Mouse (Mus musculus) testis, adult 2 months (tissue): Measurements from ENCODE around the gene Ugdh. TPM values are rescaled to one million over a fixed set of nuclear protein-coding genes. Genes with fewer than 3 reads are reported as not detected.

ENCODE experiments used
- H3K27ac ChIP-seq: fragments of 200-500 bp; 2 replicates; pipeline ENCODE4 v1.5.1; 2012; ENCODE audit warnings: low read depth, low read length; ENCODE audit not compliant: control insufficient read depth, insufficient read depth
- H3K27me3 ChIP-seq: fragments of 200-500 bp; 2 replicates; pipeline ENCODE4 v1.6.1; 2012; ENCODE audit warnings: mild to moderate bottlenecking, low read length, moderate library complexity; ENCODE audit not compliant: control insufficient read depth, insufficient read depth
- H3K36me3 ChIP-seq: fragments of 200-500 bp; 2 replicates; pipeline ENCODE4 v1.6.1; 2012; ENCODE audit warnings: mild to moderate bottlenecking, low read length; ENCODE audit not compliant: control insufficient read depth, insufficient read depth
- H3K4me1 ChIP-seq: fragments of 200-500 bp; 2 replicates; pipeline ENCODE4 v1.6.1; 2012; ENCODE audit warnings: low read length; ENCODE audit not compliant: control insufficient read depth, insufficient read depth
- H3K4me3 ChIP-seq: fragments of 200-500 bp; 2 replicates; pipeline ENCODE4 v1.5.1; 2012; ENCODE audit warnings: low read depth, mild to moderate bottlenecking, low read length, moderate library complexity, mixed read lengths; ENCODE audit not compliant: control insufficient read depth
- CTCF ChIP-seq: fragments of 200-500 bp; IDR thresholded peaks from 2 replicates; pipeline ENCODE4 v1.5.1; 2012; ENCODE audit warnings: low read depth, mild to moderate bottlenecking, inconsistent platforms, low read length, moderate library complexity; ENCODE audit not compliant: control insufficient read depth, insufficient read depth, insufficient replicate concordance
- POLR2A ChIP-seq: fragments of 200-500 bp; IDR thresholded peaks from 2 replicates; pipeline ENCODE4 v1.6.1; 2012; ENCODE audit warnings: low read depth, mild to moderate bottlenecking, inconsistent platforms, low read length, moderate library complexity; ENCODE audit not compliant: control insufficient read depth
- polyA plus RNA-seq: library from polyadenylated mRNA; depleted of rRNA; stranded (reverse); fragments of >200 nt; gene quantifications from 2 replicates; pipeline ENCODE4 v1.2.3, GENCODE M21; 2012

The Ugdh gene
- polyA plus RNA-seq, 1 experiment, result 1.3 TPM

- H3K36me3 ChIP-seq, result peaks cover 2% of the 10 kb centered on the region; the same call in 1 of the 2 replicates
- no peak overlapping the region for H3K27ac ChIP-seq
- TF ChIP-seq CTCF, result no peak
- no peak for TF ChIP-seq POLR2A
- no peak overlapping the region for H3K4me3 ChIP-seq
- no peaks in the 10 kb centered on the region for H3K27me3 ChIP-seq
- no peaks in the 10 kb centered on the region for H3K4me1 ChIP-seq
These were observed 34.0 kb upstream of the Ugdh start for GRCm38 (mm10) chr5:65469766-65470165.

DNA sequence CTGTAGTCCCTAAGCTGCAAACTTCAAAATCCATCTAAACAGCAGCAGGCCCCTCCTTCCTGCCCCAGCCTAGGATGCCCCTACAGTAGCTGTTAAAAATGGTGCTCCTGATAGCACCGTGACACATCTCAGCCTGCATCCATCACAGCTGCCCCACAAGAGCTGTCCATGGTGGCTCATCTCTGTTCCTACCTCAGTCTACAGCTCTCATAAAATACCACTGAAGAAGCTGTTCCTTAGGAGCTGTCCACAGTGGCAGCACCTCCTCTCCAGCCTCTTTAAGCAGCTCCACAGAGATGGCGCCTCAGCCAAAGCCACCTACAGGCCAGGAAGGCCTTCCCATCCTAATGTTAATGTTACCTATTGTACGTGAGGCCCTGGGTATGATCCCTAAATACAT is 31.2 kb upstream of the Ugdh start:
- Histone ChIP-seq H3K4me1 (no peaks in the 10 kb centered on the region), H3K27ac (no peak overlapping the region), H3K27me3 (no peaks in the 10 kb centered on the region), H3K36me3 (peaks cover 2% of the 10 kb centered on the region; the same call in 1 of the 2 replicates), H3K4me3 (no peak overlapping the region)
- TF ChIP-seq POLR2A (no peak), CTCF (no peak)

GRCm38 (mm10) chr5:65460361-65460760 is 24.6 kb upstream of the Ugdh start:
- no peak overlapping the region for H3K4me3 ChIP-seq
- no peaks in the 10 kb centered on the region for H3K27me3 ChIP-seq
- TF ChIP-seq POLR2A, result no peak
- H3K36me3 ChIP-seq, result no peaks in the 10 kb centered on the region
- no peaks in the 10 kb centered on the region for H3K4me1 ChIP-seq
- no peak overlapping the region for H3K27ac ChIP-seq

DNA sequence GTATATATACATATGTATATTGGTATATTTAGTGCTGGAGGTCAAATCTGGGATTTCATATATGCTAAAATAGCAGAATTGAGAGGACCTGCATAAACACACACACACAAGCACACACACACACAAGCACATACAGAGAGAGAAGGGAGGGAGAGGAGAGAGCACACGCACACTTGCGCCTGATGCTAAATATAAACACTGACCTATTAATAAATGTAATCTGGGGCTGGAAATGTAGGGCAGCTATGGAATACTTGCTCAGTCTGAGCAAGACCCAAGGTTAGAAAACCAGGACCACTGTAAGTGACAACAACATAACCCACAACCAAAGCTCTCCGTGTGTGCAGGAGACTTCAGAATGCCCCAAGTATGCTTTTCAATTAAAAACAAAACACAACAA is 23.7 kb upstream of the Ugdh start:
- no peak overlapping the region for H3K27ac ChIP-seq
- H3K27me3 ChIP-seq, result no peaks in the 10 kb centered on the region
- TF ChIP-seq CTCF (no peak), POLR2A (no peak)

GRCm38 (mm10) chr5:65457846-65458245 is 22.1 kb upstream of the Ugdh start:
- no peak overlapping the region for H3K4me3 ChIP-seq
- TF ChIP-seq CTCF, result no peak
- TF ChIP-seq POLR2A, result no peak
- H3K4me1 ChIP-seq, result no peaks in the 10 kb centered on the region
- no peak overlapping the region for H3K27ac ChIP-seq
- no peaks in the 10 kb centered on the region for H3K36me3 ChIP-seq
- no peaks in the 10 kb centered on the region for H3K27me3 ChIP-seq

More for the DNA sequence above, 23.7 kb upstream of the Ugdh start:
- Histone ChIP-seq H3K4me3 (no peak overlapping the region), H3K4me1 (no peaks in the 10 kb centered on the region), H3K36me3 (no peaks in the 10 kb centered on the region)

DNA sequence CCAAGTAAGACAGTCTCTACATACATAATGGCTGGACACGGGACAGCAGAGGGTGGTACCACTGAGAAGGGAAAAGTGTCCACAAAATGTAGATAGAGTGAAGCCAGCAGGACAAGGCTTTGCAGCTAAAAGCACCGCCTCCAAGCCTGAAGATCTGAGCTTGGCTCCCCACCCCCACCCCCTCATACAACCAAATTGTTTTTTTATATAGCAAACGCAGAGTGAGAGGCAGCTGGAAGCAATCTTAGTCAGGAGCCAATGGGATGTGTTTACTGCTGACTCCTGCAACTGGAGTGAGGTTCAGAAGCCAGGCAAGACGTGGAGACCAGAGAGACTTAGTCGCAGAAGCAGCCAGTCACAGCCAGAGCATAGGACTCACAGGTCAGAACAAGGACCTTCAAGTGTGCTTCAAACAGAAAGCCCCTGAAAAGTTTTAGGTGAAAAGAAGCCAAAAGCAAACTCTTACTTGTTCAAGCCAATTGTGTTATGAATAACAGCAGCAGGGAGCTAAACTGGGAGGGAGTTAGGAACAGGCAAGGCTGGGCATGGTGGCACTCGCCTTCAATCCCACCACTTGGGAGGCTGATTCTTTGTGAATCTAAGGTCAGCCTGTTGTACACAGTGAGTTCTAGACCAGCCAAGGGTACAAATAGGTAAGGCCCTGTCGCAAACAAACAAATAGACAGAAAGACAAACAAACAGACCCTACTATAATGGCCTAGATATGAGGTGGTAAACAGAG is 21.5 kb upstream of the Ugdh start:
- H3K4me3 ChIP-seq, result no peak overlapping the region
- H3K36me3 ChIP-seq, result no peaks in the 10 kb centered on the region
- no peaks in the 10 kb centered on the region for H3K27me3 ChIP-seq
- no peaks in the 10 kb centered on the region for H3K4me1 ChIP-seq
- TF ChIP-seq CTCF (no peak), POLR2A (no peak)
- H3K27ac ChIP-seq, result no peak overlapping the region

GRCm38 (mm10) chr5:65454771-65455170 is 19.0 kb upstream of the Ugdh start:
- TF ChIP-seq POLR2A (no peak), CTCF (no peak)
- Histone ChIP-seq H3K4me1 (no peaks in the 10 kb centered on the region), H3K36me3 (no peaks in the 10 kb centered on the region; the same call in 1 of the 2 replicates), H3K4me3 (no peak overlapping the region), H3K27me3 (no peaks in the 10 kb centered on the region), H3K27ac (no peak overlapping the region)

DNA sequence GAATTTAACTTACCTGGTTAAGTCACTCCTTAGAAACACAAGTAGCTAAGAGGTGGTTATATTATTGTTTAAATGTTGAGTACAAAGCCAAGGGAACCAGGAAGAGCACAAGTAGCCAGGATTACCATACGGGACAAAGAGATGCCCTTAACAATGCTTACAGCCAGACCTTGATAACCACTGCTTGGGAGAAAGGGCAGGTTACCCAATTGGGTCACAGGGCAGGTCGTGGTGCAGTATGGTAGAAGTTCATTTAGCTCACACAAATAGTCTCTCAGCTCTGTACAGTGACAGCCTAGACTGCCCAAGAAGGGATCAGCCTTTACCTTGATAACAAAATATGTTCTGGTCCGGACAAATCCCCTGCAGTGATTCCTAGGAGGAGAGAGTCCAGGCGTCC is 13.2 kb upstream of the Ugdh start:
- TF ChIP-seq POLR2A (no peak), CTCF (no peak)
- no peaks in the 10 kb centered on the region for H3K4me1 ChIP-seq
- no peaks in the 10 kb centered on the region; the same call in none of the 2 replicates for H3K36me3 ChIP-seq
- H3K27ac ChIP-seq, result no peak overlapping the region
- H3K27me3 ChIP-seq, result no peaks in the 10 kb centered on the region
- H3K4me3 ChIP-seq, result no peak overlapping the region
